Mouse (Mus musculus) lung, adult 2 months (tissue): ENCODE measurements around the gene Glcci1.

Experiments
- CTCF ChIP-seq: fragments of 200-500 bp; IDR thresholded peaks from 2 replicates; pipeline ENCODE4 v1.5.1; 2011; ENCODE audit warnings: mild to moderate bottlenecking, low read length, control low read depth; ENCODE audit not compliant: insufficient read depth
- POLR2A ChIP-seq: fragments of 200-500 bp; IDR thresholded peaks from 2 replicates; pipeline ENCODE4 v1.6.1; 2011; ENCODE audit warnings: low read depth, mild to moderate bottlenecking, control low read depth, low read length, borderline replicate concordance; ENCODE audit errors: extremely low read depth

DNA sequence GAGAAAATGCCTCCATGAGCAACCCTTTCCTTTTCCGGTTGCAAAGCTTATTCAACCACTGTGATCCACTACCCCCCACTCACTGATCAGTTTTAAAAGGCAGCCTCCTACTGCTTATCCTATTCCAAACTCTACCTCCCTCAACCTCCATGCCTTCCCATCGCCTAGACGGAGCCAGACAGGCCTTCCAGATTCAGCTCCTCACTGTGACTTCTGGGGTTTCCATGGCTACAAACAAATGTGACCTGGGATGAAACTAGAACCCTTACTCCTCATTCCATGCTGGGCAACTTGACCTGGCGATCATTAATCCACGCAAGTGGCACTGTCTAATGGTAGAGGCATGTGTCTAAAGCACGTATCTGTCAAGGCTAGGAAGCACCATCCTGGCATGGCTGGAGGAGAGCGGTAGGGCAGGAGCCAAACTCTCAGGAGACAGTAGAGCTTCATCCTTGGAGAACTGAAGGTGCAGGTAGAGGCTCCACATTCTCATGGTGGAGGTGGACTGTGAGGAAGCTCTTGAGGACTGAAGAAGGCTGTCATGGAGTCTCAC, 119.4 kb downstream of the Glcci1 start:
- TF ChIP-seq CTCF: no peak
- no peak for TF ChIP-seq POLR2A
